Mouse (Mus musculus) stomach, embryonic 16.5 days (tissue): ENCODE results near the gene Josd2. TPM values are rescaled to one million over a fixed set of nuclear protein-coding genes. Genes with fewer than 3 reads are reported as not detected.

Experiments
- ATAC-seq: fragments of 200-750 bp; cut with Nextera tagmentation; 2 replicates; pipeline ENCODE4 v1.8.0; 2017; ENCODE audit warnings: moderate number of reproducible peaks, moderate TSS enrichment; ENCODE audit not compliant: insufficient read depth, low FRiP score
- H3K27ac ChIP-seq: fragments of 300-500 bp; sonication (generic); 2 replicates; pipeline ENCODE4 v1.5.1; 2014; ENCODE audit warnings: low read length
- H3K27me3 ChIP-seq: fragments of 300-500 bp; sonication (generic); 2 replicates; pipeline ENCODE4 v1.6.1; 2014; ENCODE audit warnings: low read length, control low read depth, mixed read lengths; ENCODE audit not compliant: control insufficient read depth, insufficient read depth
- H3K36me3 ChIP-seq: fragments of 300-500 bp; sonication (generic); 2 replicates; pipeline ENCODE4 v1.6.1; 2014; ENCODE audit warnings: low read length; ENCODE audit not compliant: control insufficient read depth, insufficient read depth
- H3K4me1 ChIP-seq: fragments of 300-500 bp; sonication (generic); 2 replicates; pipeline ENCODE4 v1.6.1; 2014; ENCODE audit warnings: low read length, control low read depth, mixed read lengths; ENCODE audit not compliant: control insufficient read depth, insufficient read depth
- H3K4me2 ChIP-seq: fragments of 300-500 bp; sonication (generic); 2 replicates; pipeline ENCODE4 v1.6.1; 2014; ENCODE audit warnings: low read depth, low read length, mixed read lengths
- H3K4me3 ChIP-seq: fragments of 300-500 bp; sonication (generic); replicated peaks from 2 replicates; pipeline ENCODE4 v1.5.1; 2014; ENCODE audit warnings: mild to moderate bottlenecking, low read length
- H3K9ac ChIP-seq: fragments of 300-500 bp; sonication (generic); 2 replicates; pipeline ENCODE4 v1.6.1; 2014; ENCODE audit warnings: low read length
- H3K9me3 ChIP-seq: fragments of 300-500 bp; sonication (generic); replicated peaks from 2 replicates; pipeline ENCODE4 v1.6.1; 2016; ENCODE audit warnings: low read length, control low read depth; ENCODE audit not compliant: control insufficient read depth
- WGBS: fragments of 180-500 bp; shearing (Covaris S2); extraction: QIAGEN DNeasy Blood & Tissue Kit; methylation state at CpG from one replicate; pipeline ENCODE4 v1.1.7; 2014; 5-methylcytosine and 5-hydroxymethylcytosine counted together
- polyA plus RNA-seq: library from polyadenylated mRNA; unstranded; fragments of >200 nt; fragmentation: Nextera tagmentation; extraction: Ambion mirVana; gene quantifications from 2 replicates; pipeline ENCODE4 v1.2.1, GENCODE M21; 2015

Josd2 gene
- polyA plus RNA-seq, 1 experiment from 2014 or later, result 88.0 TPM

GRCm38 (mm10) chr7:44435796-44436195 is 32.0 kb upstream of the Josd2 start:
- WGBS, result 66% methylated on average over 5 of the region's 5 CpGs
- H3K9ac ChIP-seq, result no peak overlapping the region

GRCm38 (mm10) chr7:44436267-44436666 is 31.5 kb upstream of the Josd2 start:
- WGBS, result 11% methylated on average over 1 of the region's 1 CpGs
- Histone ChIP-seq H3K27me3 (peaks cover 27% of the 10 kb centered on the region), H3K4me2 (no peak overlapping the region), H3K4me3 (no peak overlapping the region), H3K36me3 (no peaks in the 10 kb centered on the region), H3K9me3 (no peaks in the 10 kb centered on the region), H3K9ac (no peak overlapping the region), H3K4me1 (no peaks in the 10 kb centered on the region), H3K27ac (no peak overlapping the region)
- ATAC-seq, result no peak

More at GRCm38 (mm10) chr7:44435796-44436195, 32.0 kb upstream of the Josd2 start:
- H3K27ac ChIP-seq, result no peak overlapping the region
- H3K4me3 ChIP-seq, result no peak overlapping the region
- H3K4me2 ChIP-seq, result no peak overlapping the region
- no peaks in the 10 kb centered on the region for H3K4me1 ChIP-seq
- H3K36me3 ChIP-seq, result no peaks in the 10 kb centered on the region
- no peaks in the 10 kb centered on the region for H3K9me3 ChIP-seq
- H3K27me3 ChIP-seq, result peaks cover 27% of the 10 kb centered on the region
- ATAC-seq, result no peak

GRCm38 (mm10) chr7:44437188-44437587 is 30.6 kb upstream of the Josd2 start:
- 50% methylated on average over 1 of the region's 1 CpGs for WGBS
- no peak for ATAC-seq
- Histone ChIP-seq H3K9ac (no peak overlapping the region), H3K4me3 (no peak overlapping the region), H3K27ac (no peak overlapping the region), H3K4me2 (no peak overlapping the region), H3K27me3 (peaks cover 30% of the 10 kb centered on the region), H3K4me1 (no peaks in the 10 kb centered on the region), H3K9me3 (no peaks in the 10 kb centered on the region), H3K36me3 (no peaks in the 10 kb centered on the region)

- Histone ChIP-seq H3K4me3 (no peak overlapping the region), H3K27ac (no peak overlapping the region), H3K4me1 (no peaks in the 10 kb centered on the region), H3K9me3 (no peaks in the 10 kb centered on the region), H3K4me2 (no peak overlapping the region), H3K27me3 (peaks cover 35% of the 10 kb centered on the region), H3K9ac (no peak overlapping the region), H3K36me3 (no peaks in the 10 kb centered on the region)
- 62% methylated on average over 8 of the region's 8 CpGs for WGBS
- no peak for ATAC-seq
Measured at GRCm38 (mm10) chr7:44437933-44438332, 29.8 kb upstream of the Josd2 start.

GRCm38 (mm10) chr7:44439696-44440095 is 28.1 kb upstream of the Josd2 start:
- no peak for ATAC-seq
- peaks cover 53% of the 10 kb centered on the region for H3K27me3 ChIP-seq
- WGBS, result 69% methylated on average over 2 of the region's 2 CpGs

GRCm38 (mm10) chr7:44440479-44440878 is 27.3 kb upstream of the Josd2 start:
- 82% methylated on average over 1 of the region's 1 CpGs for WGBS
- H3K36me3 ChIP-seq, result no peaks in the 10 kb centered on the region
- H3K4me3 ChIP-seq, result no peak overlapping the region
- no peak for ATAC-seq
- no peak overlapping the region for H3K4me2 ChIP-seq
- no peak overlapping the region for H3K27ac ChIP-seq
- H3K27me3 ChIP-seq, result peaks cover 61% of the 10 kb centered on the region
- no peaks in the 10 kb centered on the region for H3K4me1 ChIP-seq
- no peak overlapping the region for H3K9ac ChIP-seq
- no peaks in the 10 kb centered on the region for H3K9me3 ChIP-seq

More at GRCm38 (mm10) chr7:44439696-44440095, 28.1 kb upstream of the Josd2 start:
- no peaks in the 10 kb centered on the region for H3K4me1 ChIP-seq
- H3K27ac ChIP-seq, result no peak overlapping the region
- H3K9me3 ChIP-seq, result no peaks in the 10 kb centered on the region
- H3K4me2 ChIP-seq, result no peak overlapping the region
- no peaks in the 10 kb centered on the region for H3K36me3 ChIP-seq
- H3K9ac ChIP-seq, result no peak overlapping the region
- H3K4me3 ChIP-seq, result no peak overlapping the region

GRCm38 (mm10) chr7:44441180-44441579 is 26.6 kb upstream of the Josd2 start:
- H3K27me3 ChIP-seq, result peaks cover 68% of the 10 kb centered on the region
- WGBS, result 14% methylated on average over 1 of the region's 1 CpGs
- no peak overlapping the region for H3K4me3 ChIP-seq

GRCm38 (mm10) chr7:44441648-44442109 is 26.1 kb upstream of the Josd2 start:
- Histone ChIP-seq H3K4me1 (no peaks in the 10 kb centered on the region), H3K9ac (peak overlapping the region; percentile 46; the same call in 1 of the 2 replicates), H3K4me2 (peak overlapping the region; percentile 11), H3K36me3 (no peaks in the 10 kb centered on the region), H3K4me3 (peak overlapping the region; percentile 19), H3K27ac (no peak overlapping the region), H3K9me3 (no peaks in the 10 kb centered on the region), H3K27me3 (peaks cover 72% of the 10 kb centered on the region)
- ATAC-seq, result peak; percentile 53; the same call in 1 of the 2 replicates
- WGBS, result 2% methylated on average over 14 of the region's 14 CpGs

More at GRCm38 (mm10) chr7:44441180-44441579, 26.6 kb upstream of the Josd2 start:
- Histone ChIP-seq H3K4me2 (no peak overlapping the region), H3K9me3 (no peaks in the 10 kb centered on the region), H3K36me3 (no peaks in the 10 kb centered on the region), H3K4me1 (no peaks in the 10 kb centered on the region), H3K27ac (no peak overlapping the region), H3K9ac (no peak overlapping the region)
- no peak for ATAC-seq

- Histone ChIP-seq H3K27me3 (peaks cover 72% of the 10 kb centered on the region), H3K4me3 (peak overlapping the region; percentile 19), H3K4me2 (peak overlapping the region; percentile 11), H3K9ac (peak overlapping the region; percentile 46; the same call in 1 of the 2 replicates), H3K36me3 (no peaks in the 10 kb centered on the region), H3K9me3 (no peaks in the 10 kb centered on the region), H3K27ac (no peak overlapping the region), H3K4me1 (no peaks in the 10 kb centered on the region)
- WGBS, result 0% methylated on average over 14 of the region's 14 CpGs
- ATAC-seq, result no peak
Measured at GRCm38 (mm10) chr7:44442407-44442821, 25.4 kb upstream of the Josd2 start.
